Mouse (Mus musculus): ENCODE measurements around the gene Dact3. TPM values are rescaled to one million over a fixed set of nuclear protein-coding genes. Genes with fewer than 3 reads are reported as not detected.

Gene Dact3
- total and polyA plus RNA-seq, 3 experiments = 2.5 to 16.2 (median 5.3) TPM

- DNase-seq = no peak
Observed at GRCm38 (mm10) chr7:16853302-16853831, 21.8 kb upstream of the Dact3 start.

GRCm38 (mm10) chr7:16858336-16858735 lies 16.8 kb upstream of the Dact3 start:
- DNase-seq = peak; percentile 41

- DNase-seq = no peak
Observed at GRCm38 (mm10) chr7:16859902-16860651, 15.0 kb upstream of the Dact3 start.

DNA sequence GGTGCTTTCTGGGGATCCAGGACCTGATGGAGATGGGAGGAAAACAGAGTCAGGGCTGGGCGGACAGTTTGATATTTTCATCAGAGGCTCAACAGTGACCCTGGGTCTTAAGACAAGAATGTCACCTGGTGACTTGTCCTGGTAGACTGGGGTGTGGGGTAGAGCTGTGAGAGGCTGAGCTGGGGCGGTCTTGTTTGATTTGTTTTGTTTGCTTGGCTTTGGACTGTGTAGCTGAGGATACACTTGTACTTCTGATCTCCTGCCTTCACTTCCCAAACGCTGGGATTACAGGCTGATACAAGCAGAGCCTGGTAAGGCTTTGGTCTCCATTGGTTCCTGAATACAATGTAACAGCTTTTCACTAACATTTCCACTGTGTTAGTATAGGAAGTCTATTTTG lies 7.6 kb upstream of the Dact3 start:
- DNase-seq = no peak

DNA sequence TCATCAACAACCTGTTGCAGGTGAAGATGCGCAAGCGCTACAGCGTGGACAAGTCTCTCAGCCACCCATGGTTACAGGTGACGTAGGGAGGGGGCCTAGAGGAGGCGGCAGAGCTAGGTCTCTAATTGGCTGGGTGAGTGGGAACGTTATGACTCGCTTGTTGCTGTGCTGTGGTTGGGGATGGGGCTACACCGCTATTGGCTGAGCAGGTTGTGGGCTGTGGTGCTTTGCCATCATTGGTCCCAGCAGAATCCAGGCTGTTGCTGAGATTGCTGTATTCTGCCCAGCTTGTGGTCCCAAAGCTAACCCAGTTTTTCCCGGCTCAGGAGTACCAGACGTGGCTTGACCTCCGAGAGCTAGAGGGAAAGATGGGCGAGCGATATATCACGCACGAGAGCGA lies 5.6 kb upstream of the Dact3 start:
- DNase-seq = peak; percentile 54

DNA sequence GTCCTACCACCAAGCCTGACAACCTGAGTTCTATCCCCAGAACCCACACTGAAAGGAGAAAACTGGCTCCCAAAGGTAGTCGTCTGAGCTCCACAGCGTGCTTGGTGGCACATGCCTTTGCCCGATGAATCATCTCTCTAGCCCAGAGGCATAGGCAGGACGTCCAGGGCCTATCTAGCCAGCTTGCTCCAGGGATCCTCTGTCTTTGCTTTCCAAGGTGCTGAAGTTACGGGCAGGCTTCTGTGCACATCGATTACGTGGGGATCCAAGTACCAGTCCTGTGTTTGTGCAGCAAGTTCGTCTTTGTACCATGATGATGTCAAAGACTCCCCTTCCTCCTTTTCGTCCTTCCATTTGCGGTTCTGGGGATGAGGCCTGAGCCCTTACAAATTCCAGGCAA lies 3.5 kb upstream of the Dact3 start:
- DNase-seq = no peak

- DNase-seq = no peak
Observed at GRCm38 (mm10) chr7:16872478-16872877, 2.6 kb upstream of the Dact3 start.

GRCm38 (mm10) chr7:16873392-16873791 lies 1.7 kb upstream of the Dact3 start:
- DNase-seq = no peak

DNA sequence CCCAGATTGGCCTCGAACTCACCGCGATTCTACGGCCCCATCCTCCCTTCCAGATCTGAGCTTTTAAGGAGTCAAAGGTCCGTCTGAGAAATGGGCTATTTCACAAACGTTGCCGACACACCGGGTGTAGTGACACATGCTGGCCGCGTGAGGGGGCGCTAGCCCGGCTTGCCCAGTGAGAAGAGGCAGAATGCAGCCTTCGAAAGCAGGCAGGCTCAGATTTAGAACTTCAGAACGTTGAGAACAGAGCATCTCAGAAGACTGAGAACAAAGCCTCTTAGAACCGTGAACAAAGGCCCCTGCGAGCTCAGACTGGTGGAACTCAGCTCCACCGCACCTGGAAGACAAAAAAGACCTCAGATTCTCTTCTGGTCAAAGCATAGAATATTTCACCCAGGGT lies 927 bp upstream of the Dact3 start:
- DNase-seq = peak; percentile 80

DNA sequence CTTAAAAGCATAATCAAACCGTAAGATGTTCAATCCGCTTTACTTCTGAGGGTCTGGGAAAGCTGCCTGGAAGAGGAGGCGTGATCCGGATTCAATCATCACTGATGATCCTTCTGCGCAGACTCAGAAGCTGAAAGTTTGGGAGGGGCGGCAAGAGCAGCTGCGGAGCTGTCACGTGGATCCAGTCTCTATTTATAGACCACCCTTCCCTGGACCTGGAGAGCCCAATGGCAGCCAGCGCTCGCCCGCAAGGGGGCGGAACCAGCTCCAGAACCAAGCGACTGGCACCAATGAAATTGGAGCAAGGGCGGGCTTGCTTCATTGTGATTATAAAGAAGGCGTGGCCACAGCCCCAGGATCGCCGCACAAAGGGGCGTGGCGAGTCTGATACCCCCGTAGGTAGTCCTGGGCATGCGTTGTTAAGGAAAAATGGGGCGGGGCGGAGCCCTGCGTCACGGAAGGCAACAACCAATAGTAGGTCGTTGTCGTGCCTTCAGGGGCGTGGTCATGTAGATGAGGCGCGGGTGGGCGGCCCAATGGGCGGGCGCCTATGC lies 284 bp upstream of the Dact3 start:
- peak; percentile 100 for DNase-seq

- no peak for DNase-seq
Observed at GRCm38 (mm10) chr7:16875326-16875725, 209 bp downstream of the Dact3 start.

GRCm38 (mm10) chr7:16876006-16876405 lies 889 bp downstream of the Dact3 start:
- DNase-seq = no peak

DNA sequence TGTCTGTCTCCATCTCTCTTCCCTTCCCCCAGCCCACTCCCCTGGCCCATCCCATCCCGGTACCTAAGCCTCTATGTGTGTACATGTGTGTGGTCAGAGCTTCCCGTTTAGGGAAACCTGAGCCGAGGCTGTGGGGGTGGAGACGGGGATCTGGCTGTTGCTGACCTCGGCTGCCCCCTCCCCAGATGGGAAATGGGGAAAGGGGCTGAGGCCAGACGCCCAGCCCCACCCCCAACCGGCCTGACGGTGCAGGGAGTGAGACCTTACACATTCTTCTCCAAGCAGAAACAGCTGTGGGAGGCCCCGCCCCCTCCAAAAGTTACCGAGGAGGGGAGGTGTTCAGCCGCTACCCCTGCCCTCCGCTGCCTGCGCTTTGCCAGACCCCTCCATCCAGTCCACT lies 1.5 kb downstream of the Dact3 start:
- DNase-seq = no peak

DNA sequence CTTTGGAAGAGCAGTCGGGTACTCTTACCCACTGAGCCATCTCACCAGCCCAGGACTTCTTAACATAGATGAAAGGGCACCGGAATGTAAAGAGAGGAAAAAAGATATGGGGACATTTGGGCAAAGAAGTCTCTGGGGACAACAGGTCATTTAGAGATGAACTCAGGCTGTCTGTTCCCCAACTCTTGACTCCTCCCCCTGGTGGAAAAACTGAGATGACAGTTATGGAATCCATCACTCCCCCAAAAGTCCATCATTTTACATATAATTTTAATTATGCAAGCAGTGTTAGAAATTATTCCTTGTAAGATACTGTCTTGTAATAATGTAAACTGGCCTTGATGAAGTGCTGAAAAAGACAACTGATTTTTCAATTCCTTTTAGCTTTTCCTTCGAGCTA lies 2.6 kb downstream of the Dact3 start:
- no peak for DNase-seq

GRCm38 (mm10) chr7:16879796-16880547 lies 4.9 kb downstream of the Dact3 start:
- DNase-seq = no peak

DNA sequence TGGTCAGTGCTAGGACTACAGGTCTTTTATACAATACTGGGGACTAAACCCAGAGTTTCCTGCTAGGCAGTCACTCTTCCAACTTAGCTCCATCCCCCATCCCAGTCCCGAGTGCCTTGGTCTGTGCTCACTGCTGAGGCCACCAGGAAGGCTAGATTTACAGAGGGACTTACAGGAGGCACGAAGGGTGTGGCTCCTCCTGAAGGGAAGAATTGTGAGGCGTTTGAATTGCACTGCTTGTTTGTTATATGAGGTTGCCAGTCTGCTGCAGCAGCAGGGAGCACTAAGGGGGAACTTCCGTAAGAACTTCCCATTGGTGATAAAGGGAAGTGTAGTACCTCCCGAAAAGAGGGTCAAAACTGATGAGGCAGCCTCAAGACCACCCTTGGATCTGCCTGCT lies 5.5 kb downstream of the Dact3 start:
- no peak for DNase-seq

GRCm38 (mm10) chr7:16883162-16883561 lies 8.0 kb downstream of the Dact3 start:
- DNase-seq = no peak

DNA sequence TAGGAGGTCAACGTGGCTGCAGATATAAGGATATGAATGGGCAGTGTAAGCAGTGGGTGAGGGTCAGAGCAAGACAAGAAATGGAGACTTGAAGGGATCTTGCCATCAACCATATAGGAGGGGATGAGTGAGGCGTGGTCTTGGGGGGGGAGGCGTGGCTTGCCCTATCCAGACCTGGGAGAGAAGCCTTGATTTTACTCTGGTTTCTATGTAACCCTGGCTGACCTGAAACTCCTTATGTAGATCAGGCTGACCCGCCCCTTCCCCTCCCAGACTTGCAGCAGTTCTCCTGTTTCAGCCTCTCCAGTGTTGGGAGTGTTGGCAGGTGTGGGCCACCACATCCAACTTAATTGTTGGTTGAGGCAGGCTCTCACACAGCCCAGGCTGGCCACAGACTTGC lies 9.2 kb downstream of the Dact3 start:
- no peak for DNase-seq

GRCm38 (mm10) chr7:16885271-16885776 lies 10.2 kb downstream of the Dact3 start:
- no peak for DNase-seq

GRCm38 (mm10) chr7:16885905-16886304 lies 10.8 kb downstream of the Dact3 start:
- DNase-seq = no peak

DNA sequence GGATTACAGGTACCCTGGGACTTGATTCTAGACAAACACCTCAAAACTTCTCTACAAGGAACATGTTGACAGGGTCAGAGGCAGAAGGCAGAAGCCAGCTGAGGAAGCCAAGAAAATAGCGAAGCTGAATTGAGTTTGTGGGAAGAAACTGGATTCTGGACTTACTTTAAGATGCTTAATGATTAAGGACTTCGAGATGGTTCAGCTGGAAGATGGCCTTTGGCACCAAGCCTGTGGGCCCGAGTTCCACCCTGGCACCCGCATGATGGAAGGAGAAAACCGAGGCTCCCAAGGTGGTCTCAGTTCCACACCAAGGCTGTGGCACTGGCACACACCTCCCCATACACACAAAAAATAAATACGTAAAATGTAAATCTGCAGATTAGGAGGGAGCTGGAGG lies 15.4 kb downstream of the Dact3 start:
- no peak for DNase-seq

DNA sequence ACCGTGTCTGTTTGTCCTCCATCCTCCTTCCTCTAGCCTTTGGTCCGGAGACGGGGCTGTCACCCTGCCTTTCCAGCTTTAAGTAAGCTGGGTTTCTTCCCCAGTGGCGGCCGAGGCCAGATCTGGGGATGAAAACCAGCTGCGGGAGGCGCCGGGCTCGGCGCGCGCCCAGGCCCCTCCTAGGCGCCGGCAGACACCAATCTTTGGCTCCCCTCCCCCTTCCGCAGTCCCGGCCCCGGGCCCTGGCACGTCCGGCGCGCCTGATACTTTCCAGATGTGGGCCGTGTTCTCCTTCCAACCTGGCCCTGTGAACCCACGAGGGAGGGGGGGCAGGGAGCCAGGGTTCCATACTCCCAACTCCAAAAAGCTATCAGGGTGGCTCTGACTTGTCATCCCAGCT lies 15.8 kb downstream of the Dact3 start:
- peak; percentile 71 for DNase-seq

Measured in adrenal gland, adult 2 months (tissue).